Mouse (Mus musculus) gastrocnemius, postnatal 25 days (tissue): ENCODE results near the gene Tmem212. TPM values are rescaled to one million over a fixed set of nuclear protein-coding genes. Genes with fewer than 3 reads are reported as not detected.

Experiments
- DNase-seq: peaks from one replicate; pipeline ENCODE4 v3.0.0; 2022
- total RNA-seq, 2 experiments: library from RNA; stranded (reverse); gene quantifications; 1 replicate in 1 of 2; 2 replicates in 1 of 2; pipeline ENCODE4 v1.2.3; 2021

Tmem212 gene
- total RNA-seq, 2 experiments from 2014 or later = not detected

DNA sequence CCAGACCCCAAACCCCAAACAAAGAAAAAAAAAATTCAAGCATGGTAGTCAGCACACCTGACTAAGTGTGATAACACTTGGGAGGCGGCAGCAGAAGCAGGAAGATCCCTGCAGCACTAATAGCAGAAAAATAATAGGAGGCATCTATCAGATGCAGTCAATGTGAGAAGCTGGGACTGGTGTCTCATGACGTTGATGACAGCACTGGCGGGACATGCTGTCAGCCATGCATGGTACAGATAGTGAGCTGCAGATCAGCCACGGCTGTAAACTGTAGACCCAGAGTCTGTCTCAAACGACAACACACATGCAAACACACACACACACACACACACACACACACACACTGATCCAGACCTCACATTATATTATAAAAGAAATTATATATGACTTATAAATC, 52.9 kb downstream of the Tmem212 start:
- DNase-seq = no peak

- DNase-seq = no peak
Observed at GRCm38 (mm10) chr3:27842856-27843255, 53.3 kb downstream of the Tmem212 start.

- DNase-seq = no peak
Observed at GRCm38 (mm10) chr3:27840311-27840710, 55.9 kb downstream of the Tmem212 start.

- DNase-seq = no peak
Observed at GRCm38 (mm10) chr3:27839795-27840194, 56.4 kb downstream of the Tmem212 start.

DNA sequence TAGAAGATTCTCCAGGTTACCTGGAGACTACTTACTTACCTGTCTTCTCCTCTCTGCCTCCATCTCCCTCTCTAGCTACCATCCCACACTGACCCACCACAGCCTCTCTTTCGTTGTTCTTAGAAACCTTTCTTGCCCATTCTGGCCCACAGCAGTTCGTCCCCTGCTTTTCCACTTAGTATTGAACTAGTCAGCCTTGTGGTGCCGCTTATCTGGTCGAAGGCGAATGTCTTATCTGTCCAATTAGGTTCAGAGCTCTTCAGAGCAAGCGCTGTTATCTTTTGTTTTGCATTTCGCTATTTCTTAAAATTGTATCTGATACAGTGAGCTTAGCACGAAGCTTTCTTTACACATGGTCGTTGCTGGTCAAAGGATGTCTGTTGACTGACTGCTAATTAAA, 56.9 kb downstream of the Tmem212 start:
- no peak for DNase-seq

GRCm38 (mm10) chr3:27836297-27836696, 59.9 kb downstream of the Tmem212 start:
- no peak for DNase-seq

- DNase-seq = no peak
Observed at GRCm38 (mm10) chr3:27835786-27836185, 60.4 kb downstream of the Tmem212 start.

DNA sequence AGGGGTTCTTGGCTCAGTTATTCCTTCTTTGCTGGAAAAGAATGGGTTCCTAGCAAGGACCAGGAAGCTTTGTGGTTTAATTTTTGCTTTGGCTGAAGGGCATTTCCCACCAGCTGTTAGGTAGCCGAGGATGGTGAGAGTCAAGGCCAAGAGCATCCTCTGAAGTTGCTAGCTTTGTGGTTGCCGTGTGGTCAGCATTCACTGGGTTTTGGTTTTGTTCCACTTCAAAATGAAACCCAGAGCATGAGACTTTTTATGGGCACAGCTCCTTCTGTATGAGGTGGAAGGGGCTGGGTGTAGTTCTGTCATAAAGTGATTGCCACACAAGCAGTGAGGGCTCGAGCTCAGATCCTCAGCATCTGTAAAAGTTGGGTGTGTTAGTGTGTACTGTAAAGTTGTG, 67.4 kb downstream of the Tmem212 start:
- DNase-seq = no peak

GRCm38 (mm10) chr3:27827236-27827635, 68.9 kb downstream of the Tmem212 start:
- DNase-seq = no peak

- DNase-seq = no peak
Observed at GRCm38 (mm10) chr3:27825985-27826384, 70.2 kb downstream of the Tmem212 start.

Other genes starting within 250 kb of the Tmem212 start
- gene Fndc3b, start 185.1 kb downstream of the Tmem212 start, total RNA-seq = 10 to 100 TPM; 20.6 to 22.0 TPM
- gene Pld1, start 42.3 kb upstream of the Tmem212 start, total RNA-seq = 1 to 10 TPM; 4.4 to 5.4 TPM